Mouse (Mus musculus) olfactory bulb, adult 2 months (tissue): ENCODE measurements at regions not wholly inside any gene's neighbourhood (a gene's known extent, or its start where the extent isn't known, plus 50 kb on each side); places are given as distances from the start of the nearest gene placed in this dataset.

Source experiments
- CTCF ChIP-seq: fragments of 200-500 bp; IDR thresholded peaks from 2 replicates; pipeline ENCODE4 v1.5.1; 2012; ENCODE audit warnings: low read depth, mild to moderate bottlenecking, low read length, moderate library complexity; ENCODE audit not compliant: insufficient read depth
- POLR2A ChIP-seq: fragments of 200-500 bp; IDR thresholded peaks from 2 replicates; pipeline ENCODE4 v1.6.1; 2012; ENCODE audit warnings: mild to moderate bottlenecking, low read depth, low read length, moderate library complexity; ENCODE audit not compliant: insufficient read depth

- TF ChIP-seq CTCF (no peak), POLR2A (no peak)
Measured at GRCm38 (mm10) chr15:63255736-63256135, 589.2 kb downstream of the Gsdmc2 start.
